Mouse (Mus musculus) 3134 (cell line): ENCODE data around the gene Eefsec.

Source experiments
- DNase-seq: peaks from one replicate; pipeline ENCODE4 v3.0.0-alpha.2; 2011; ENCODE audit warnings: low spot score; ENCODE audit not compliant: insufficient read length; ENCODE audit errors: extremely low read depth

Gene Eefsec

DNA sequence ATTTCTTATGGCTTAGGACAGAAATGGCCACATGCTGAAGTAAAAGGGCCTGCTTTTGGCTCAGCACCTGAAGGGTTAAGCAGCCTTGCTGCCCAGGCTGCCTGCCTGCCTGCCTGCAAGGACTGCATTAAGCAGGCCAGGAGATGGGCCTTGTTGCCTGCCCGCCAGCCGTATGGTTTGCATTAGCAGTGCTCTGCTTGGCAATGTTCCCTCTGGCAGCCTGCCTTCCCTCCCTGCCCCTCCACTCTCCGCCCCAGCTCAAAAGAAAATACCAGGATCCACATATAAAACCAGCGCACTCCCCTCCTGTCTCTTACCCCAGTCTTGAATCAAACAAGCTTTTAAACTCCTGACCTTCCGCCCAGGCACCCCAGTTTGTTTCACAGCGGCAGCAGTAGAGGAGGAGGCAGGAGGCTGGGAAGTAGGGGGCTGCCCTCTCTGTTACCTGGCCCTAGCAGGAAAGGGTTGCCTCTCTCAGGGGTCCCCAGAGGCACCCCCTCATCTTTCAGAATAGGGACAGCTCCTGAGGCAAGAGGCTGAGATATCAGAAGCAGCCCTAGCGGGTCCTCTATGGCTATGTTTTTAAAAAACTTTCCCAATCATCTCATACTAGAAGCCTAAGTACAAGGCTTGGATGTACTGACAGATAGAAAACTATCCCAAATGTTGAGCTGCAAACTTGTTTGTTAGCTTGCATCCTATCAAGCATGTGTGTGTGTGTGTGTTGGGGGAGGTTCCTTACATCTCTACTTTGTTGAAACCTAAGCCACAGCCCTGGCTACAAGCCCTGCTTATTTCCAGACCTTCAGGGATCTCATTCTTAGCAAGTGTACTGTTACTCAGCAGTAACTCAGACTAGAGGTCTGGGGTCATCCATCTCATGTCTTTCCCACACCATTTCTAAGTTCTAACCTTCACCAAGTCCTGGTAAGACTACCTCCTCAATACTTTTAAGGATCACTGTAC lies 102.6 kb downstream of the Eefsec start:
- peak; percentile 42 for DNase-seq

DNA sequence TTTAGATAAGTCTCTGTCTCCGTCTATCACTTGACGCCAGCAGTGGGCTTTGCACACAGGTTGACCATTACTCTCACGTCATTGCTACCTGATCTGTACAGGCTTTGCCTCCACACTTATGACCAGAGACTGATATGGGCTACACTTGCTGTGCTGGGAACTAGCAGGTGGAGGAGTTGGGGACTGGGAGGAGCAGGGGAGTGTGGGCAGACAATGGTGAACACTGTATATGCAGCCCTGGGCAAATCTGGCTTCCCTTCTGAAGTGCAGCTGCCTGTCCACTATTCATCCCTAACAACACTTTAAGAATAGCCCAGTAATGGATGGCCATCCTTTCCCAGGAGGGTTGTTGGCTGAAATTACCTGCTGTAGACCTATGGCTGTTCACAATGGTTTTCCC lies 103.4 kb downstream of the Eefsec start:
- DNase-seq: no peak

GRCm38 (mm10) chr6:88341182-88341581 lies 105.2 kb downstream of the Eefsec start:
- no peak for DNase-seq

DNA sequence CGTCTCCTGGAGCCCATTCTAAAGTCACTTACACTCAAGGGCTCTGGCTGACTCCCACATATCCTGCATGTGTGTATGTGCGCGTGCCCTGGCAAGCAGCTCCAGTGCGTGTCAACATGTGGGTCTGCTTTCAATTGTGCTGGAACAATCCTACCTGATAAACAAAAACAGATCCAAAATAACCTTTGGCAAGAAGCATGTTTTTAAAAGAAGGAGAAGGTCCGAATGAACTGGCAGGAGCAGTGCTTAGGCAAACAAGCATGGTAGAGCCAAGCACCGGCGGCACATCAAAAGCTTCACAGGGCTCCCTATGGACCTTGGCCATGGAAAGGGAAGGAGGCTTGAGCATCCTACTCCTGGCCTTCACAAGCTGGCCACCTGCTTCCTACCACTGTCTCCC lies 105.6 kb downstream of the Eefsec start:
- DNase-seq: no peak

GRCm38 (mm10) chr6:88329336-88329735 lies 117.0 kb downstream of the Eefsec start:
- no peak for DNase-seq

DNA sequence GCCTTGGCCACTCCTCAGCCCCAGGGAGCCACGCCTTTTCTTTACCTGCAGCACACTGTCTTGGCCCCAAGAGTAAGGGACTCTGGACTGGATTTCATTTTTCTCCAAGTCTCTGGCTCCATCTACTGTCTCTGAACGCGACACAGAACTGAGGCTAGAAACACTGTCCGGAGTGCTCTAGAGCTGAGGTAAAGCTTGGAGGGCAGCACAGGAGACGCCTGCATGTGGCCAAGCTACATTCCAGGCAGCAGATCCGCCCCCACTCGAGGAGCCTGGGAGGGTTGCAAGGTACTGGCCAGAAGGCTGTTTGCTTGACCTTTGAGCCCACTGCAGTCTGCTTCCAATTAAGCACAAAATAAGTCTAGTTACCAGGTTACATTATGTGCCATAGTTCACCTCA lies 124.5 kb downstream of the Eefsec start:
- no peak for DNase-seq

DNA sequence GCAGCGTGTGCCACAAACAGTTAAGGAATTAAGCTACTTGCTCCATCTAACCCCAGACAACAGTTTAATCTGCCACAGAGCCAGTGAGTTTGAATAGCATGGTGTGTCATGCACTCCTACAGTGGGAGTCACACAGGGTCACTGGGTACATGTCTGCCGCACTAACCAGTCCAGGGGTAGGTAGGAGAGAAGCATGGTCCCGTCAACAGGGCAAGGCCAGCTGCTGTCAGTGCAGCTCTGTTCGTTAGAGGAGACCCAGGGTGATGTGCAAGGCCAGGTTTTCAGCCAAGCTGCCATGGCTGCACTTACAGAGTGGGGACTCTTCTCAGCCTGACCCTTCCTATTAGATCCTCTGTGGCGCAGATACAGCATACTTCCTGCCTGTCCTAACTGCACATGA lies 125.1 kb downstream of the Eefsec start:
- DNase-seq: no peak

GRCm38 (mm10) chr6:88319735-88320134 lies 126.6 kb downstream of the Eefsec start:
- no peak for DNase-seq

DNA sequence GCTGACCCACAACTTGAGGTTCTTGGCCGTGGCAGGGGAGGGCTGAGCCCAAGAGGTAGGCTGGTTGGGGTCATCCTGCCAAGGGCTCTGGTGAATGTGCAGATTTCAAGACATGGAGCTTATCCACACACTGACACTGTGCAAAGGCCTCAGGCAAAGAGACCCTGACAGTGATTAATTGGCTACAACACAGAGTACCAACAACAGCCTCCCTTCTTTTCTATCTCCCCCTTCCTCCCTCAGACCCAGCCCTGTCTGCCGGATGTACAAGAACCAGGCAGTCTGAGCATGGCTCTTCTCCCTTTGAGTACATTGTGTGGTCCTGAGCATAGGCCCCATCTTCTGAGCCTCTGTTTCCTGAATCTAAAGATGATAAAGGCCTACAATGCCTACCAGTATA lies 131.0 kb downstream of the Eefsec start:
- DNase-seq: no peak

GRCm38 (mm10) chr6:88313937-88314336 lies 132.4 kb downstream of the Eefsec start:
- DNase-seq: no peak

DNA sequence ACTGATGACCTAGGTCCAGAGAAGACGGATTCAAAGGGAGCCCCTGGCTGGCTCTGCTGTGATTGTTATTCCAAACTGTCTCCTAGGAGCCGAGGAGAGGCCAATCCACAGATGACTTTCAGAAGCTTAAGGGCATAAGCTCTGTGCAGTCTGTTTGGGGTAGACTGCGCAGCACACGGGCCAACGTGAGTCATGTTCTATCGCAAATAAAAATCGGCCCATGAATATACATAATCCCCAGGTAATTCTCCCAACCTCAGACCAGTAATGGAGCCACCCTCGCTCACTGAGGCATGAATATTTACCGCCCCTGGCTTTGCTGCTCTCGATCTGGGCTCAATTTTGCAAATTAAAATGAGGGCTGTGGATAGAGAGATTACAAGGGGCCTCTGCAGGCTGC lies 134.7 kb downstream of the Eefsec start:
- no peak for DNase-seq

DNA sequence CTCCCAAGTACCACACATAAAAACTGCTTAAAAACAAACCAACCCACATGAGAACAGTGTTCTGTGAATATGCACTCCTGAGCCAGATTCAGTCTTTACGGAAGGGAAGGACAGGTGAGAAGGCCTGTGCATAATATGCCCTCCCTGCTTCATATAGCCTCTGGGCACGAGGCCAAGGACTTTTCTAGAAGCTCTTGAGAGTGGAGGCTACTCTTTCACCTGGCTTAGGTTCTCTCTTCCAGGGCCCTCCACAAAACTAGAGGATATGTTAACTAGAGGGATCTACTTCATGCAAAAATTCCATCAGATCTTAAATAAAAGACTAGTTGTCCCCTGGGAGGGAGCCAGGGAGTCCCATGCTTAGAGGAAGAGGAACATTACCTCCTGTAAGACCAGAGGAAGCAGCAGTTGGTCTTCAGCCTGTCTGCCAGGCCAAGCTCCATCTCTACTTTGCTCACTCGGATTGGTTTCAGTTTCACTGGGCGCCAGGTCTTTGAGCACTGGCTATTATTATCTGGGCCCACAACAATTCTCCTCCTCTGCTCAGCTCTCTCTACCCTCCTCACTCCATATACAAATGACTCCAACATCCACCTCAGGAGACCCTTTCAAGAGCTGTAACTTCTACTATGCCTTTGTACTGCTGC lies 140.1 kb downstream of the Eefsec start:
- DNase-seq: no peak

DNA sequence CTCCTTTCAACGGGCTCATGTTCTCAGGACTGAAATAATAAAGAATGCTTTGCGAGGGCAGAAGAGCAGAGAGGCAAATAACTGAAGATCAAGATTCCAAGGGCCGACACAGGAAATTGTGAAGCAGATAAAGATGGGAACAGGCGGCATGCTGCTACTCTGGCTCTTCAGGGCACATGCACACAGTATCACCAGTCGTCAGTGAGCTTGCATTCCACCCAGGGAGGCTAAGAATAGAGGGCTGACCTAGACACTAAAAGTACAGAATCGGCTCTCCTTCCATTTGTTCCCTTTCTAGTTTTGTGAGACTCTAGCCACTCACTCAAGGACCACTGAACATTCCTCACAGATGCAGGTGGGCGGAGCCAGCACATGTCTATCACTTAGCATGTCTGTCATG lies 145.1 kb downstream of the Eefsec start:
- no peak for DNase-seq

GRCm38 (mm10) chr6:88299491-88299890 lies 146.8 kb downstream of the Eefsec start:
- DNase-seq: no peak

DNA sequence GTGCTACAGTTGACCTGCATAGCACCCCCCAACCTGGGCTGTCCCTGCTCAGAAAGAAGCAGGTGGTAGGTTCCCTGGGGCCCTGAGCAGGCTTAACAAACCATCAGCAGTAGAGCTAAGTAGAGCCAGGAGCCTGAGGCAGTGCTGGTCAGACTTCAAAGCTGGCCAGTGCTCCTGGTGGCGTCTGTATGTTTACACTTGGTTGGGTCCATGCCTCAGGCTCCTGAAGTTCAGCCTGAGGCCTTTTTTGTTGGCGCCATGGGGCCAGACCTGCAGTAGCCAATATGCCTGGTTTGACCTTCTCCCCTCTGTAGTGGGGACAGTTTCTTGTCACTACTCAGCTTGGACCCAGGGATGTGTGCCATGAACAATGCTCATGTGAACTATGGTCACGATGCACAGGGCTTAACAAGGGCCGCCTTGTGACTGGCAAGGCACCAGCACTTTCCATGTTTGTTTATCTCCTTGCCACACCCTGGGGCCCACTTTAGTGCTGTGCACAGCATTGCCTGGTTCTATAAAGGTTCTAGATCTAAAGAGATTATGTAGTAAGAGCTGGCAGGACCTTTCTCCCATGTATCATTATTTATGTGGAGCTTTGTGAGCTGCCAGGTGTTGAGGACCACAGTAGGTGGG lies 153.9 kb downstream of the Eefsec start:
- DNase-seq: no peak

DNA sequence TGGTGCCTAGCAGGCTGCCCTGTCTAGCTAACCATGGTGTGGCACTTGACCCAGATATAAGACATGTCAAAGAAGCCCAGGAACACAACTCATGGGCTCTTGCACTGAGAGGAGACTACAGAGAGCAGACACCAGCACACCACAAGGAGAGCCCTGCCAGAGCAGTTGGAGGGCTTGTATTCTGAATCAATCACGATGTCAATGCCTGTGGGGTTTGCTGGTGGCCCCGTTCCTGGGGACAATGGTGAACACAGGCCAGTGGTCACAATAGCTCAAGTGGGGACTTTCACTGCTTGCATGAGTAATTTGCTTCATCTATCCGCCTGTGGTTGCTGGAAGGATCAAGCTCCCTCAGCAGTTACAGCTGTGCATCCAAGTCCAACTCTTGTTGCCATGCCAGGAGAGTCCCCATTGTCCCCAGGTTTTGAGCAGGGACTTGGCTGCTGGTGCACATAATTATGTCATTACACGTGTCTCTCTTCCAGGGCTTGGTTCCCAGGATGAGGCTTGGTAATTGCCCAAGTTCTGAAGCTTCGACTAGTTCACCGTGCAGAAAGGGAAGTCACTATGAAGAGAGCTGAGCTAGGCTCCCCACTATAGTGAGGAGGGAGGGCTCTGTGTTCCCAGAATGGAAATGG lies 156.1 kb downstream of the Eefsec start:
- DNase-seq: no peak

GRCm38 (mm10) chr6:88278141-88278540 lies 168.2 kb downstream of the Eefsec start:
- DNase-seq: no peak

DNA sequence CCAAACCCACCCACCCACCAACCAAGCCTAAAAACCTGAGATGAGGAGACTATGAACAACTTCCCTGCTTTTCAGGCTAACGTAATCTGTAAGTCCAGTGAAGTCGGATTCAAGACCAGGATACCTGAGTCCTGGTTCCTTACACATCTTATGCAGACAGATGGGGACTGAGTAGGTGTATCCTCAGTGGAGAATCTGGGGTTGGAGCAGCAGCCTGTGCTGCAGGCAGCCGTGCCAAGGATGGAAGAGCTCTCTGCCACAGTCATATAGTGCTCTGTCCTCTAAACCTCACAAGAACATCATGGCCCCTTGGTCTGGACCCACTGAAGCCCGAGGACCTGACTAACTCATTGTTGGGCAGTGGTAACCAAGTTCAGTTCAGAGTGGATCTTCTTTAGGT lies 169.1 kb downstream of the Eefsec start:
- DNase-seq: no peak

- no peak for DNase-seq
These were observed 170.1 kb downstream of the Eefsec start for GRCm38 (mm10) chr6:88276221-88276620.

DNA sequence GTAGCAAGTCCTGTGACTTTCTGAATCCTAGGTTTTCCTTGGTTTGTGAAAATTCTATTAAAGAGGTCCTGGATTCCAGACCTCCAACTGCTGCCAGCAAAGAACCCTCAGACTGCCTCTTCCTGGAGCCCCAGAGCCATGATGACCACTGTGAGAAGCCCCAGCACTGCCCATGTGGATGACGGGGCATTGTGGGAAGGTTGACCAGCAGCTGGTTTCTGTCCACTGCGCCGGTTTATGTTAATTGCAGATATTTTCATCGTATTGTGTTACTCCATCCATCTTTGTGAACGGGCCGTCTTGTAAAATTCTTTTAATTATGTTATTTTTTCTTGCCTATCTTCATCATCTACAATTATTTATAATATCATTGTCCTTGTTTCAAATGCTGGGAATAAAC lies 171.7 kb downstream of the Eefsec start:
- DNase-seq: no peak

GRCm38 (mm10) chr6:88267970-88268369 lies 178.4 kb downstream of the Eefsec start:
- DNase-seq: no peak
